Mouse (Mus musculus): Measurements from ENCODE around the gene Adk.

GRCm38 (mm10) chr14:21456526-21456925, 404.2 kb downstream of the Adk start:
- TF ChIP-seq CTCF (IDR thresholded peaks at IDR 0.05; ENCODE audit: borderline replicate concordance, extremely low read depth, insufficient read depth, insufficient read length), result no peak
- TF ChIP-seq POLR2A (IDR thresholded peaks at IDR 0.05; ENCODE audit: borderline replicate concordance, extremely low read depth, insufficient read depth, insufficient read length, poor library complexity, severe bottlenecking), result no peak
